Mouse (Mus musculus): ENCODE results near the gene Hnrnpl.

DNA sequence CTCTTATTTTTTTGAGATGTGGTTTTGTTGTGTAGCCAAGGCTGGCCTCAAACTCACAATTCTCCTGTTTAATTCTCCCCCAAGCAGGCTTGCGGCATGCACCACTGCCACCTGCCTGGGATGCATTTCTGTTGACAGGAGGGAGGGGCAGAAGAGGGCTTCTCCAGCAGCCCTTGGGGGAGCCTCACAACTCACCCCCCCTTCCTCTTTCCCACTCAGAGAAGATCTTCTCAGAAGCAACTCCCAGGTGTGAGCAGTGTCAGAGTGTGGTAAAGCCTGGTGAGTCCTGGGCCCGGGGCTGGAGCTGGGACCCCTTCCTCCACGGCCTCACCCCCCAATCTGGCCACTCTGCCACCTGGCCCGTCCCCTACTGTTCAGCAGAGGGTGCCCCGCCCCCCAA, 23.2 kb upstream of the Hnrnpl start:
- TF ChIP-seq EP300 (IDR thresholded peaks at IDR 0.05; ENCODE audit: low read depth) (no peak), CTCF (IDR thresholded peaks at IDR 0.05; ENCODE audit: low read depth) (no peak)
